Mouse (Mus musculus) activated CD4-positive, CD25-positive, alpha-beta regulatory T cell, adult 4 months (primary cell): ENCODE measurements around the gene Defb25. TPM values are rescaled to one million over a fixed set of nuclear protein-coding genes. Genes with fewer than 3 reads are reported as not detected.
"Not testable (repeated sequence)": the region's sequence is repeated elsewhere in the genome, so short reads cannot be mapped to it uniquely, and the experiment has no call there.

Experiments
- ATAC-seq: one replicate; pipeline ENCODE4 v1.8.0; 2017
- polyA plus RNA-seq, 2 experiments: library from polyadenylated mRNA; unstranded; fragments of 100-300 nt; shearing (Covaris generic); gene quantifications; one replicate each; pipeline ENCODE4 v1.2.1; 2017

Gene Defb25
- polyA plus RNA-seq, result not detected

DNA sequence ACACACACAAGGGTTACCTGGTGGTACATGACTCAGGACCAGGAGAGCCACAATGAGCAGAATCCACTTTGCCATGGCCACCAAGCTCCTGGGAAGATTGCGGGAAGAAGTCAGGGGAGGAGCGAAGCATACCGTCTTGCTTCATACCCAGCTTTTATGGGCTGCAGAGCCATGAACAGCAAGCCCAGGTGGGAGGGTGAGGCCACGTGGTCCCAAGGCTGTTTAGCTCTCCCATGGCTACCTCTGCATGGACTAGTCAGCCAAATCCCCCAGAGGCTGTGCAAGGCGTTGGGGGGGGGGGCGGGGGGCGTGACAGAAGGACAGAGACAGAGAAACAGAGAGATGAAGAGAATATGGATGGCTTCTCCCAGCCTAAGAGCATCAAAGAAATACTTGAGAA, at the start of gene Defb25:
TSS of gene Defb25 (minus strand) at position 101 of the 400 bp plus-strand sequence.
- ATAC-seq, result no peak

DNA sequence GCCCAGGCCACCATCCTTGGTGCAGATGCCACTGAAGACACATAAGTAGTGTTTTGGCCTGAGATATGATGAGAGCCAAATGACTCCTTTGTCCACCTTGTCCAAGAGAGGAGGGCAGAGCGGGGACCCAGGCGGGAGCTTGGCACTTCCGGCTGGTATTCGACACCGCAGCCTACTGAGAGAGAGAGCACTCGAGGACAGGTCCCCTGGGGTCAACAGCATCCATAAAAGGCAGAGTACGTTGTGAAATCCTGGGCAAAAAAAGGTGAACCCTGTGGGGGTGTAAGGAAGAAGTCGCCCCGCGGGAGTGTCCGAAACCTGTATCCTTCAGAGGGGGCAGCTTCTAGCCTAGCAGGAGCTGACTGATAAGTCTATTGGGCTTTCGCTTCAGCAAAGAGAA, 49.3 kb upstream of the Defb25 start:
- no peak for ATAC-seq

DNA sequence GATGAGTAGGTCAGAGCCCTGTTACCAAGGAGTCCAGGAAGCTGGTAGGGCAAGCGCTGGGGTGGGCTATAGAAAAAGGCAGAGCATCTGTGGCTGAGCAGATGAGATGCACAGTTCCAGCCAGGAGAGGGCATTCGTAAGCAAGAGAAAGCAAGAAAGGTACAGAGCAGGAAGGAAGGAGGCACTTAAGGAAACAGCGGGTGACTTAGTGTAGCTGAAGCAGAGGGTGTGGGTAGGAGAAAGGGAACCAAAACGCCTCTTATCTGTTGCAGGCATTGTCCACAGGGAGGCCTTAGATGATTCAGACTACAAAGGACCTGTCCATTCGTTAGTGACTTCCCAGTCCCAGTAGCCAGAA, 48.8 kb upstream of the Defb25 start:
- peak; percentile 76 for ATAC-seq

DNA sequence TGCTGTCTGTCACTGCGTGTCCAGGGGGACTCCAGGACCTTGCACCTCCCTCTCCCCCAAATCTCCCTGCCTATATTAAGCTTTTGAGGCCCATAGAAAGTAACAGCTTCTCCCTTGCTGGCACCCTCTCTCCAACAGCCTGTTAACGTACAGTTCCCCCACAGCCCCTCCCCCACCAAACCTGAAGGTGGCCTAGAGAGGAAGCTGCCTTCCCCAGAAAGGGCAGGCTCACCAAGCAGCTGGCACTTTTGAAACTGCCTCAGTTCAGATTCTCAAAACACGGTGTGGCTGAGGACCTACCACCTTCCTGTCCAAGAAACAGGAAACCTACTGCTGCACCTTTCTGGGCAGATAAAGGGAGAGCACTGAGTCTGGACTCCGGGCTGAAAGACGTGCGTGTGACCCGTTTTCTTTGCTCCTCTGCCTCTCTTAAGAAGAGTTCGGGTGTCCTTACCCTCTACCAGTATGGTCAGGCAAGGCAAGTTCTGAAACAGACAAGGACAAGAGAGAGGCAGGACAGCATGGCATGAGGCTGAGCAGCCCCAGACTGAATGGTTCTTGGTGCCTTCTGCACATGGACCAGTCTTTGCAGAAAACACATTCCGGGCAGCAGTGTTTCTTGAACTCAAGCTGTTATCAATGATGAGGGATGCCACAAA, 48.3 kb upstream of the Defb25 start:
- ATAC-seq, result peak; percentile 47

DNA sequence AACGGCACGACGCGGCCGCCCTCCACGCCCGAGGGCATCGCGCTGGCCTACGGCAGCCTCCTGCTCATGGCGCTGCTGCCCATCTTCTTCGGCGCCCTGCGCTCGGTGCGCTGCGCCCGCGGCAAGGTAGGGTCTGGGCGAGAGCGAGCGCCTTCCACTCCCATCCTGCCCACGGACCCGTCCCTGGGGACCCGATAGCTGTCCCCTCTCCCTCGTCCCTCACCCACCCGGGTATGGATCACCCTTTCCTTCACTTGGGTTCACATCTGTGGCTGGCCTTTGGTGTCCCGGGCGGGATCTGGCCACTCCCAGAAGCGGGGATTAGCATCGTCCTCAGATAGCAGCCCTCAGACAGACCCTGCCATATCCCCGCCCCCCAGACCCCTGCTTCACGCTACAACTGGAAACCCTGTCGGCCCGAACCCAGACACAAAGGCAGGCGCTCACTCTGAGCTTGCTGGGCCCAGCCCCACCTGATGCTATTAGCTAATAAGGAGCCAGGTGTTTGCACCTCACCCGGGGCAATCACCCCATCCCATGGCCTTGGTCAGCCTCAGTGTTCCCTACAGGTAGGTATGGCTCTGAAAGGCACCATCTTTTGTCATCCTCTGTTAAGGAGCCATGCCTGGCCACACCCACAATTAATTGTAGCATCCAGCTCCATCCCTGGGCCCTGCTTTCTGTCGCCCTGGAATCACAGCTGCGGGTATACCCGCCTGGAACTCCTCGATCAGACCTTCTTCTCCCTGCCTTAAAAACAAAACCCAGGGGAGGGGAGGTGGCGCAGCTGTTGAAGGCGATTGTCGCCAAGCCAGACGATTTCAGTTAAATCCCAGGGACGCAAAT, 47.0 kb upstream of the Defb25 start:
- ATAC-seq, result peak; percentile 12

DNA sequence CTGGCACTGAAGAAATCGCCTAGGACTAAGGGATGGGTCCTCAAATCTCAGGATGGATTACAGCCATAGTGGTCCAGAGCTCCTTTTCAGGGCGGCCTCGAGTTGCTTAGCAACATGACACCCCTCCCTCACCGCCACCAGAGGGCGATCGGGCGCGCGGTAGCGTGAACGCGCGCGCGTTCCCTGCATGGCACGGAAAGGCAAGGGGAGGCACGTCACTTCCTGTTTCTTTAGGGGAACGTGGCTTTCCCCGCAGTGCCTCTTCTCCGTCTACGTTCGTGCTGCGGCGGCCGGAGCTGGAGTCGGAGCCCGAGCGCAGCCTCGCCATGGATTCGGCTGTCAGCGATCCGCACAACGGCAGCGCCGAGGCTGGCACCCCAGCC, 46.4 kb upstream of the Defb25 start, which contains the start of gene H13:
TSS of gene H13 (plus strand) at position 206 of the 383 bp plus-strand sequence.
- peak; percentile 80 for ATAC-seq

DNA sequence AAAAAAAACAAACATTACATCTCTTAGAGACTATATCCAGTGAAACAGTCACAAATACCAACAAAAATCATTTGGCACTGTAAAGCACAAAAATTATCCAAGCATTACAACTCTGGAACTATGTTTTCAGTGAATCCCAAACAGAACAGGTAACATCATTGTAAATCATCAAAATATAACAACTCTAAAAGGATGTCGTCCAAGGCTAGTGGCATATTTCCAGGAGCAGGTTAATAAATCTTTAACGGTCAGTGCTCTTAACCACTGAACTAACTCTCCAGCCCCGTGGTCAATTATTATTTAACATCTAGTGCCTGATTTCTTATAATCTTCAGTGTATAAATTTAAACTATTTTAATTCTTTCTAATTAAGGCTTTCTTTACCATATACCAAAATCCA, 43.3 kb upstream of the Defb25 start:
- ATAC-seq, result not testable (repeated sequence)

DNA sequence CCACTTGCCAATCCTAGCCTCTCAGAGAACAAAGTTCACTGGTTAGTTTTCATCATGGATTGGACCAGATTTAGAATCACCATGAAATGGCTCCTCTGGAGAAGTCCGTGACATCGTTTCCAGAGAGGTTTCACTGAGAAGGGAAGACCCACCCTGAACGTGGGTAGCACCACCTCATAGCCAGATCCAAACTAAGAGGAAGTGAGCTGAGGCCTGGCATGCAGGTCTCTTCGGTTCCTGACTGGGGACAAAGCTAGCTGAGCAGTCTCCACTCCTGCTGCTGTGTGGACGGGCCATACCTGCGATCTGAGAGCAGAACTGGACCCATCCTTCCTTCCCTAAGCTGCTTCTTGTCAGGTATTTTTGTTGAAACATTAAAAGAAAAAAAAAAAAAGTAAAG, 38.3 kb upstream of the Defb25 start:
- ATAC-seq, result no peak

DNA sequence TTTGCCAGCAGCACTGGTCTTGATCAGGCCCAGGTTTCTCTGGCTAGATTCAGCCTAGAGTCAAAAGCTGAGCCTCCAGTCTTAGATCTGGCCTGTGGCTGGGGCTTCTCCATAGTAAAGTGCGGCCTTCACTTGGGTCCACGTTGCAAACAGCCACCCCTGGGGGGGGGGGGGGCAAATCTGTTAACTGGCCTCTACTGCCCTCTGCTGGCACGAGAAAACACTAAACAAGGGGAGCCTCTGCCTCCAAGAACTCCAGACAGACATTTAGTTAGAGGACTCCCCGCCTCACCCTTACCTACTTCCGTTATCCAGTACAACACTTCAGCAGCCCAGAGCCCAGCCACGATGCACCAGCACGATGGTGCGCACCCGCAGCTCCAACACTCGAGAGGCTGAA, 34.5 kb upstream of the Defb25 start:
- ATAC-seq, result no peak

DNA sequence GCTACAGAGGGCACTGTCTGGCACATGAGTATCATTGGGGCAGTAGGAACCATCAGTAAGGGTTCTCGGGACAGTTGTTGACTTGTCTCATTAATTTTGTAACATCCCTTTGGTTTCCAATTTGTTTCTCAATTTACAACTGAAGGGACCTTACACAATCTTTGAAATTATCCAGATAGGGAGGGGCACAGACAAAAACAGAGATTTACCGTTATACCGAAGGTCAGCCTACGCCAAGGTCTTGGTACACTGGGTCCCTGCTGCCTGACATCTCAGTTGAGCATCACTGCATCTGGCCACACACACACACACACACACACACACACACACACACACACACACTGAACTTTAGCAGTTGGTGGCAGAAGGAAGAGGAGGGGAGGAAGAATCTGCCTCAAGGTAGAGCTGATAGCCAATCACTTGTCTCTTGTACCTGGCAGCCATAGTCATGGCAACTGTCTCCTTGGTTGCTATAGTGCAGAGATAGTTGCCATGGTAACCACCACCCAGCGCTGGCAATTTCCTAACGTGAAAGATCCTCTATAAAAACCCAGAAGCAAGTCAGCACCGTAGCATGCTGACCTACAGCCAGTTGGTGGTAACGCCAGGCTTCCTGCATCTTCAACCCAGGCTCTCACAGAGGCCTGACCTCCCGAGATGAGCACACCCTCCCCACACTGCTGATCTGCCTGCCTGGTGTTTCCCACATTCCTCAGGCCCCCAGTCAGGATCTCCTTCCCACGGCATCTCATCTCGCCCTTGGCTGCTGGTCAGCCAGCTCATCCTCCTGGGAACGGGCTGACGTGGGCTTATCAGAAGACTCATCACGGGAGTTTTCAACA, 31.2 kb upstream of the Defb25 start:
- peak; percentile 49 for ATAC-seq

DNA sequence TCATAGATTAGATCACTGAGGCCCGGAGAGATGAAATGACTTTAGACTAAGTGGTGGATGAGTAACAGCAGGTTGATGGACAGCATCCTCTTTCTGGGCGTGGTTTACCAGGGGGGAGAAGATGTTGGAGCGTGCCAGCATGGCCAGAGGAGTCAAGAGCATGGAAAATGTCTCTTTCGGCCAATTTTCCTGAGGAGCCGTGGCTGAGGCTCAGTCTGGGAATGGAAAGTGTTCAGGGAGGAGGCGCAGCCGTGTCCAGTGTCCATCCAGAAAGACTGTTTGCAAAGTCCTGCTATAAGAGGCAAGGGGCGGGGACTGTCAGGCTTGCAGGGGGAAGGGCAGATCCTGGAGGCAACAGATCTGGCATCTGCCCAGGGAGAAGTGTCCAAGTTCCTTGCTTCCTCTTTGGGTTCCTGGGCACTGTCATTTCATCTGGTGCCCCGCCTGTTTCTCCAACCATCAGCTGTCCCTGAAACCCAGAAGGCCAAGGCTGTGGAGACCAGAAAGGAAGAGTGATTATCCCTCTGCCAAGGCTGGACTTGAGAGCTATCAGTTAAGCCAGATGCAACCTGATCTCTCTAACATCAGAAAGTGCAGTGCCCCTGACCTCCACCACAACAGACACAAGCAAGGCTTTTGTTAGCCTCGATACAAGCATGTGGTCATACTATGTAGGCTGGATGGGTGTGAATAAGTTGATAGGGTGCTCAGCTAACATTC, 30.2 kb upstream of the Defb25 start:
- no peak for ATAC-seq

DNA sequence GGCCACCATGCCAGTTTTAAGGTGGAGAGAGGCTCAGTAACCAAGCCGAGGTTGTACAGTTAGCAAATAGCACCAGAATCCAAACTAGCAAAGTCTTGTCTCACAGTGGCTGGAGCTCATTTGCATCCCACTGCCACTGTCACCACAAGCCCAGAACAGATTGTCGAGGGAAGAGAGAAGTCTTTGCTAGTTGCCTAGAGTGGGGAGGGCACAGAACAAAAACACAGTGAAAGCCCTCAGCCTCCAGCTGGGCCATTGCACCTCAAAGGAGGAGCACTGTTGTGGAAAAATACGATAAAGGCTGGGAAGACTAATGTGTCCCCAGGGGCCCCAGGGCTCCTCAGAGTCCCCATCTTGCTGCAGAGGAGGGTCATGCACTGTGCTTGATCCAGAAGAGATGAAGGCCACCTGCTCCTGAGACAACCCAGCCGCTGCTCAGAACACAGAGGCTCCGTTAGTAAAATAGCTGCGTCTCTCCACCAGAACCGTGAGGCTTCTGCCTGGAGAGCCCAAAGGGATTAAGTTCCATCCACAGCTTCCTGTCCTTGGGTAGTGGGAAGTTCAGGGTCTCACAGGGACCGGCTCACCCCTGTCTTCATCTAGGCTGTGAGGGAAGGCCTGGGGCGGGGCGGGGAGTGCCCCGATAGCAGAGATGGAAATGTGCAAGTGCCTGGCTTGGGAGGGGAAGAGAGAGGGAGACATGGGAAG, 16.7 kb upstream of the Defb25 start:
- ATAC-seq, result no peak

DNA sequence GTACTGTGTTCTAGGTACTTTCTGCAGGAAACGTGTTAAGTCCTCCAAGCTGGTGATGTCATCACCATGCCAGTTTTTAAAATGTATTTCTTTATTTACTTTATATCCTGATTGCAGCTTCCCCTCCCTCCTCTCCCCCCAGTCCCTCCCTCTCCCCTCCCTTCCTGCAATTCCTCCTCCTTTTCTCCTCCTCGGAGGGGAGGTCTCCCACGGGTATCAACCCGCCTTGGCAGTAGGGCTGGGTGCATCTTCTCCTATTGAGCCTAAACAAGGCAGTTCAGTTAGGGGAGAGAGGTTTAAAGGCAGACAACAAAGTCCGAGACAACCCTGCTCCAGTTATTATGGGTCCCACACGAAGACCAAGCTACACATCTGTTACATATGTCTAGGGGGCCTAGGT, 16.0 kb upstream of the Defb25 start:
- no peak for ATAC-seq

DNA sequence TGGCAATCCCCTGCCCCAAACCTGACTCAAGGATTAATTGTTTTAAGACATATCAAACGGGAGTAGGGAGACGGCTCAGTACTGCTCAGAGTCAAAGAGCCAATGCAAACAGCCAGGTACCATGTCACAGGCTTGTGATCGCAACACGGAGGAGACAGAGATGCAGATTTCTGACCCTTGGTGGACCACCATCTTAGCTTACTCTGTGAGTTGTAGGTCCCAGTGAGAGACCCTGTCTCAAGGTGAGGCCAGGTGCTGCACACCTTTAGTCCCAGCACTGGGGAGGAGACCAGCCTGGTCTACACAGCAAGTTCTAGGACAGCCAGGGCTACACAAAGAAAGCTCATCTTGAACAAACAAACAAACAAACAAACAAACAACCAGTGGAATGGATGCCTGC, 14.5 kb upstream of the Defb25 start:
- ATAC-seq, result no peak

DNA sequence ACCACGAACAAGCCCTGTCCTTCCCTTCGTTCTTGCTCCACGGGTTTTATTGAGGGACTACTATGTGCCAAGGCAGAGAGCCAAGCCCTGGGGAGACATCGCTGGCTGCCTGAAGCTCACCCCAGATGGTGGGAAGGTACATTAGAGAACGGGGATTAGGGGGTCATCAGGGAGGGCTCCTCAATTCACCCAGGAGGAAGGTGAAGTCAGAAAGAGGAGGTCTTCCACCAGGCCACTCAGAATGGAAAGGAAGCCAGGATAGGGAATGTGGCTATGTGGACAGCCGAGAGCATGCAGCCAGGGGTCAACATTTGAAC, 14.1 kb upstream of the Defb25 start:
- ATAC-seq, result no peak

DNA sequence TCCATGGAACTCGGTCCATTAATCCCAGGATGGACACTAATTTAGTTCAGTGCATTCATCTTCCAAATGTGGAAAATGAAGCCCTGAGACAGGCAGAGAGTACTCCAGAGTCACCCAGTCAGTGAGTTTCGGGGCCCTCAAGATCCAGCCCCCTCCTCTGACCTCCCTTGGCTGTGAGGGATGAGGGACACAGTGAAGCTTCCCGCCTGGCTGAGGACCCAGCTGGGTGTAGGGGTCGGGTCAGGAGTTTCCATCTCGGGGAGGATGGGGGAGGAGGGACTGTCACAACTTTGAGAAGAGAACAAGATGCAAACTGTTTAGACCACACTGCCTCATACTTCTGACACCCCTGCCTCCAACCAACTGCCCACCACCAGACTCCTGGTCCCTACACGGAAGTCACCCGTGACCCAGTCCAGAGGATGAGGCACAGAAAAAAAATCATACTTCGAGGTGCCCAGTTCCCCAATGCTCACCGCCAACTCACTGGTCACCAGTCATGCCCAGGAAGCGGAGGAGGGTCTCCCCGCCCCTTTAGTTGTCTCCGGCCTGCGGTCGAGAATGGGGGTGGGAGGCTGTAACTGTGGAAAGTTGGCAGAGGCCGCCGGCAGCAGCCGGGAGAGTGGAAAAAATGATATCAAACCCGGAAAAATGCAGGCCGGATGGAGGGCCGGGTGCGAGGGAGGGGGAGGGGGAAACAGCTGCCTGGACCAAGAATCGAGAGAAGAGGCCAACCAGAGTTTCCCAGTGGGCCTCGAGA, 13.6 kb upstream of the Defb25 start:
- ATAC-seq, result no peak

DNA sequence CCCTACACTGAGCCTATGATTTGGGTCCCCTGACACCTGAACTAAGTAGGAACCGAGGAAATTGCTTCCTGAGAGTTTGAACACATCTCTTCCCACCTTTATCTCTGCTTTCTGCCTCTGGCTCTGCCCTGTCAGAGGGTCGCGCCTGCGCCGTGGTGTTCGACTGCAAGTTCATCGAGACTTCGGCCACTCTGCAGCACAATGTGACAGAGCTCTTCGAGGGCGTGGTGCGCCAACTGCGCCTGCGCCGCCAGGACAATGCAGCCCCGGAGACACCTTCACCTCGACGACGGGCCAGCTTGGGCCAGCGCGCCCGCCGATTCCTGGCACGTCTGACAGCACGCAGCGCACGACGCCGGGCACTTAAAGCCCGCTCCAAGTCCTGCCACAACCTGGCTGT, 11.5 kb upstream of the Defb25 start:
- ATAC-seq, result no peak

DNA sequence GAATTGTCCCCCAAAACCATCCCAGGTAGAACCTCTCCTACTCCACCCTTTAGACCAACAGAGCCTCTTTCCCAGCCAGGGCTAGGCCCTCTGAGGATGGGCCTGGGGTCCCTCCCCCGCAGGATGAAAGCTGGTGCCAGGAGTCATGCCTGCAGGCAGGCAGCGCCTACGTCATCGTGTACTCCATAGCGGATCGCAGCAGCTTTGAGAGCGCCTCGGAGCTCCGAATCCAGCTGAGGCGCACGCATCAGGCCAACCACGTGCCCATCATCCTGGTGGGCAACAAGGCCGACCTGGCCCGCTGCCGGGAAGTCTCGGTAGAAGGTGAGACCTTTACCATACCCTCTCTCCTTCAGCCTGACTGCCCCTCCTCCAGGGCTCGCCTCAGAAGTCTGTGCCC, 10.5 kb upstream of the Defb25 start:
- ATAC-seq, result no peak

DNA sequence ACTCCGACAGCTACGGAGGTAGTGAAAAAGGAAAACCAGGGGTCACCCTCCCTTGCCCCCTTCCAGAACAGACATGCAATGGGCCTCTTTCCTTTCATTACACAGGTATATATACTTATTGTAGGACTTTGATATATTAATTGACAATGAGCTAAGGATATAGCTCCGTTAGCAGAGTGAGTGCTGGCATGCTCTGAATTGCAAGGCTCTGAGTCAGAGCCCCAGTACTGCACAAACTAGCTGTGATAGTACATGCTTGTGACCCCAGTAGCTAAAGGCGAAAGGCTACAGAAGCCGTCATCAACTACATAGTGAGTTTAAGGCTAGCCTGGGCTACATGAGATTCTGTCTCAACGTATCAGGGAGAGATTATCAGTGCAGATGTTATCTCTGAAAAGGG, 7.1 kb upstream of the Defb25 start:
- no peak for ATAC-seq

DNA sequence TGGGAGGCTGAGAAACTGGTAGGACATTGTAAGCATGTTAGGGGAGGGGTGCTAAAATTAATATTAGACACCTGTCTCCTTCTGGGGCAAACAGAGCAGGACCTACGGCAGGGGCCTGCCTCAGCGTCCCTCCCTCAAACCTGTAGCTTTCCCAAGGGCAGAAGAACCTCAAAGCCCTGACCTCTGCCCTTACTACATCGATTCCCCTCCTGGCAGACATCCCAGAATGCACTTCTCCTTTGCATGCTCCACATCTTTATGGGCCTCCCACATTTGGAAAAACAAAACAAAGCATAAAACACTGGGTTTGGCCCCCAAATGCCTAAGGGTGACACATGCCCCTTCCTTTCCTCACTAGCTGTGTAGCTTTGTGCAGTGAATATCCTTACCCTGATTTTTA, 6.4 kb upstream of the Defb25 start:
- ATAC-seq, result no peak

DNA sequence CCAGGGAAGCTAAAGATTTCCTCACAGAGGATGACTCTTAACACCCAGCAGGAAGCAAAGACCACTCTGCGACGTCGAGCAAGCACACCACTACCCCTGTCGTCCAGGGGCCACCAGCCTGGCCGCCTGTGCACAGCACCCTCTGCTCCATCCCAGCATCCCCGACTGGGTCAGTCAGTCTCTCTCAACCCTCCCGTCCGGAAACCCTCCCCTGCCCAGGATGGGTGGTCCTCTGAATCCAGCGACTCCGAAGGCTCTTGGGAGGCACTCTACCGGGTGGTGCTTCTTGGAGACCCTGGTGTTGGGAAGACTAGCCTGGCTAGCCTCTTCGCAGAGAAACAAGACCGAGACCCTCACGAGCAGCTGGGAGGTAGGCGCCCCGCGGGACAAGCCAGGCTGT, 5.2 kb upstream of the Defb25 start:
- ATAC-seq, result no peak
